Mouse (Mus musculus) urinary bladder, postnatal 10 days (tissue): ENCODE measurements around the gene Pyy.

ENCODE experiments used
- DNase-seq: peaks from one replicate; pipeline ENCODE4 v3.0.0; 2022; ENCODE audit warnings: low spot score

Gene Pyy

DNA sequence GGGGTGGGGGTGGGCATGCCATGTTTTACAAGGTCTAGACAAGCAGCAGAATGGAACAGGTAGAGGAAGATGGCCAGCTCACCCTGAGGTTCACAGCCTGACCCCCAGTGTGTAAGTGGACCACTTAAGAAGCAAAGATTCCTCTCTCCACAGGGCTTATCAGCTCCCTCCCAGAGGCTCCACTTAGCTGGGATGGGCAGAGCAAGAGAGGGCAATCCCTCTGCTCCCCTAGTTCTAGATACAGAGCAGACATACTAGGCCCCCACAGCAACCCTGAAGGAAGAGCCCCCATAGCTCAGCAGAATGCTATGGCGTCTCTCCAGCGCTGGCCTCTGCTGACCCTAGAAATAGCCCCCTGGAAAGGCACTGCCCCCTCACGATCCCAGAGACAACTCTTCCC, 12.0 kb downstream of the Pyy start:
- no peak for DNase-seq

DNA sequence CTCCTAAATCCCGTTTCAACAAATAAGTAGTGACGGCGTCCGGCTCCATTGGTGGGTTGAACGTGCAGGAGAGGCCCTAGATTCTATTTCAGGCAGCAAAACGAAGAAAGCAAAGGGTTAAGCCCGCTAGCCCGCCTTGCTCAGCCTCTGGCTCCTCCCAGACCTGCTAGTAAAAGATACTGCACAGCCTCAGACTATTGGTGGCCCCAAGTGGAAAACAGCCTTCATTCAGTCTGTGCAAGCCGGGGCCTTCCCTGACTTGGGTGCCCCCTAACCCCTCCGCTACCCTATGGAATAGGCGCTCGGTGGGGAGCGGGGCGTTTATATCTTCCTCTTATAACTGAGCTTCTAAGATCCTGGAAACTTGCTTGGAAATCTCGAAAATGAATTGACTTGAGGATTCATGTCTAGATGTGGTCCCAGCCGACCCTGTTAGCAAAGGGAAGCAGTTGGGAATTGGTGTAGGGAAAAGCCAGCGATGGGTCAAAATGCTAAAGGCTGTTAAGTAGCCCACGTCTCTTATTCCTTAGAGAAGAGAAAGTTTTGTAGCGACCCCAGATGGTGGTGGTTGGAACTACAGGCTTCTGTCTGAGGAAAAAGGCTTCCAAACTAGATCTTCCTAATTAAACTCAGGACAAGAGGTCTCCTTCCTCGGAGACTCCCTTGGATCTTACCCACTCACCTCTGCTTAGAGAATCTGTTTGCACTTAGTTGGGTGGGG, 18.4 kb downstream of the Pyy start:
- no peak for DNase-seq

- no peak for DNase-seq
Observed at GRCm38 (mm10) chr11:102087931-102088898, 19.4 kb downstream of the Pyy start, which contains the start of gene Mpp2. Gene Mpp2 (minus strand): TSS chr11:102088515.

GRCm38 (mm10) chr11:102087081-102087751, 20.4 kb downstream of the Pyy start:
- peak; percentile 24 for DNase-seq

DNA sequence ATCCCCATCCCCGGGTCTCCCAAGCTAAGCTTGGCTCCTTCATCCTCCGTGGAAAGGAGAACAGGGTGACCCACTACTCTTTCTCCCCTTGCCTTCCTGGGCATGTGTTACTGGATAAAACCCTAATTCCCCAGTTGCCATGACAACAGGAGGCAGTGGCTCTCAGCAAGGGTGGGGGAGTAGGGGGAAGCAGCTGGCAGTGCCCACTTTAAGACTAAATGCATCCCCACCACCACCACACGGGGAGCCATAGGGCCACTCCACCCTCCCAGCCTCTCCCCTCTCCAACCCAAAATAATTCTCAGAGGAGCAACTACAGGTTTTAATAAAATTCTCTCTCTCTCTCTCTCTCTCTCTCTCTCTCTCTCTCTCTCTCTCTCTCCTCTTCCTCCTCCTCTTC, 21.3 kb downstream of the Pyy start:
- no peak for DNase-seq

DNA sequence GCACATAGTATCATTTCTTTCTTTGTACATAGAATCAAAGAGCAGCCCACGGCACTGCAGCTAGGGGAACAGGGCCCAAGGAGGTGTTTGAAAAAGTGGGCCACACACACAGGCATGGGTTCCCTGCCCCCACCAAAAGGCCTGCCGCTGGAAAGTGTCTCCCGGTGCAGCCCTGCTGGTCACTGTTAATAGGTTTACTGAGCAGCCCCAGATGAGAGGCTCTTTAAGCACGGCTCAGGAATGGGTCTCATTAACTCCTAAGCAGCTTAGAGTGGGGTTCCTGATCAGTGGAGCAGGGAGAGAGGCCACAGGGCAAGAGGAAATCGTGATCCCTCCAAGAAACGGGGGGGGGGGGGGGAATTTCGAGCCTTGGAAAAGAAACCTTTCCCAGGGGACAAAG, 23.5 kb downstream of the Pyy start:
- DNase-seq: no peak

- no peak for DNase-seq
Observed at GRCm38 (mm10) chr11:102083193-102083592, 24.4 kb downstream of the Pyy start.

GRCm38 (mm10) chr11:102082322-102082721, 25.3 kb downstream of the Pyy start:
- DNase-seq: no peak

- DNase-seq: no peak
Observed at GRCm38 (mm10) chr11:102073722-102074121, 33.9 kb downstream of the Pyy start.

GRCm38 (mm10) chr11:102072729-102073128, 34.9 kb downstream of the Pyy start:
- no peak for DNase-seq

DNA sequence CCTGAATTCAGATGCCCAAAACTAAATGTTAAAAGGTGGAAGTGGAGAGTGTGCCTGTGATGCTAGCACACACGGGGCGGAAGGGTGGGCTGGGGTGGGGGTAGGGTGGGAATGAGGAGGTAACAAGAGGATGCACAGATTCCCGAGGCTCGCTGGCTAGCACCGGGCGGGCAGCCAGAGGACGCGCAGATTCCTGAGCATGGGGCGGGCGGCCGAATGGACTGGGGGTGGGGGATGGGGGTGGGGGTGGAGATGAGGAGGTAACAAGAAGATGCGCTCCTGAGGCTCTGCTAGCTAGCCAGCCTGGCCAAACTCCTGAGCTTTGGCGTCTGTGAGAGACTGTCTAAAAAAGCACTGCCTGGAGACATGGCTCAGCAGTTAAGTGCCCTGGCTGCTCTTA, 37.2 kb downstream of the Pyy start:
- no peak for DNase-seq

DNA sequence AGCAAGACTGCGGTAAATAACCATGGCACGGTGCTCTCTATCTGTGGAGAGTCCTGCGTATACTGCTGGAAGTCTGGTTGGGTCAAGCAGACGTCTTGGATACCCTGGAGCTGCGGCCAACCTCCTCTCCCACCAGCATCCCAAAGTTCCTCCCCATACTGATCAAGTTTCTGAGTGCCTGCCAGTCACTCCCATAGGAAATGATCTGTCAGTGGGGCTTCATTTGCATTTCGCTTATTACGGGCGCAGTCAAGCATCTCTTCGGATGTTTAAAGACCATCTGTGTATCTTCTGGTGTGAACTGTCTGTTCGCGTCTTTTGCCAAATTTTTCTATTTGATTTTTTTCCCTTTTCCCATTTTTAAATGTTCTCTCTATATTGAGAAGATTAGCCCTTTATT, 38.0 kb downstream of the Pyy start:
- no peak for DNase-seq

DNA sequence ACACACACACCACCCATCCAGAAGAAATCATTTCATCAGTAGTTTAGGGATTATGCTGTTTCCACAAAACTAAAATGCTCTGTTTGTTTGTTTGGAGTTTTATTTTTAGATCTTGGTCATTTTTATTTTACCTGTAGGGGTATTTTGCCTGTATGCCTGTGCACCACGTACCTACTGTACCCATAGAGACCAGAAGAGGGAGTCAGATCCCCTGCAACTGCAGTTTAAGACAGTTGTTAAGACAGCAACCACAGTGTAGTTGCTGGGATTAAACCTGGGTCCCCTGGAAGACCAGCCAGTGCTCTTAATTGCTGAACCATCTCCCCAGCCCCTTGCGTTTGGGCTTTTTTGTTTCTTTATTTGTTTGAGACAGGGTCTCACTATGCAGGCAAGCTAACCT, 38.7 kb downstream of the Pyy start:
- DNase-seq: no peak

GRCm38 (mm10) chr11:102063076-102063475, 44.6 kb downstream of the Pyy start:
- DNase-seq: no peak

- DNase-seq: no peak
Observed at GRCm38 (mm10) chr11:102061941-102062473, 45.6 kb downstream of the Pyy start.

DNA sequence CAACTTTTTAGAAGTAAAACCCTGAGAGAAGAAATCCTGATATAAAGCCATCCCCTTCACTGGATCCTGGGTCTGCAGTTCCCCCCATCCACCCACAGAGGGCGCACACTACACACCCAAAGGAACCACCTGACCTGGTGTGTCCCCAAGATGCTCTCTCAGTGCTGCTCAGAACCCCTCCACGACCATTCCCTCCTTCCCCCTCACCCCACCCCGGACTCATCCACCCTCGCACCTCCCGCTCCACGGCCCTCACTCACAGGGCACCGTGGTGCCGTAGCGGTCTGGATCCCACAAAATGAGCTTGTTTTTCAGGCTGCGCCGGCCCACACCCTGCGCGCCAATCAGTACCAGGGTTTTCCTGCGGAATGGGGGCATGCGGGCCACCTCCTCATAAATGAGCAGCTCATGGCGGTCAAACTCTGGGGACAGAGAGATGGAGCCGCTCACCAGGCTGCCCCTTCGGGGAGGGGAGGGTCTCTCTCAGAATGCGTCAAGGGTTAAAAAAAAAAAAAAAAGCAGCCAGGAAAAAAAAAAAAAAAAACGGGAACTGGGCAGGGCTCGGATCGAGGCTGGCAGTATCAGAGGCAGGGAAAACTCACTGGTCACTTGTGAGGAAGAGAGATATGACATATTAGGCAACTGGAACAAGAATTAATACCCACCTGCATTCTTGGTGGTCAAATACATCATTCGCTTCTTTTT, 46.2 kb downstream of the Pyy start:
- no peak for DNase-seq
